Comparison of ENCODE assay signal across 28 mouse cellular contexts in the genomic region with DNA sequence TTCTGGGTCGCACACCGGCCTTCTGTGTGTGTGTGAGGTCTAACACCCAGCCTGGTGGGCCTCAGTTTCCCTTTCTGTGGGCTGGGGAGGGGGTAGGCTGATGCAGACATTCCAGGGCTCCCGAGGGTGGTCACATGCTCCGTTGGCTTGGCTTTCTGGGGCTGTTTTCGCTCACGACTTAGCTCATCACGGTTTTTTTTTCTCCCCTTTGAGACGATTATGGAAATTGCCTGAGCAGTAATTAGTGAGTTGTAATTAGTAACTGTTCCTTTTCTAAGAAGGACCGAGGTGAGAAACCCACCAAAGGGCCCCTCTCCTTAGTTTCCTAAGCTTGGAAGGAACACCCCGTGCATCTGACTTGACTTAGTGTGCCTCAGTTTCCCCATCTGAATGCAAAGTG. TPM values are rescaled to one million over a fixed set of nuclear protein-coding genes. Genes with fewer than 3 reads are reported as not detected.
DNase-seq lines count a peak whose midpoint lies in the region; ATAC-seq and TF ChIP-seq lines count a peak whose summit lies in the region.
"Had no signal": no experiment of that assay in that cellular context is flagged by ENCODE, and none has a peak within 500 bp of the region (broad histone marks: within the 10 kb centered on the region; RNA-seq: fewer than 3 reads in every experiment).

No protein-coding gene starts in this region.

- no peaks in the 10 kb centered on the region for H3K9me3 ChIP-seq in intestine, embryonic 15.5 days
- no peaks in the 10 kb centered on the region for H3K9me3 ChIP-seq in intestine, embryonic 16.5 days (ENCODE audit: control insufficient read depth, low read length)
- H3K9me3 ChIP-seq in embryonic facial prominence, embryonic 14.5 days (ENCODE audit: control insufficient read depth, low read length) = 0 out of 2 replicates have a peak, but pooled peaks cover 6% of the 10 kb centered on the region
- peaks cover under 1% of the 10 kb centered on the region; the same call in 1 of the 2 replicates for H3K9me3 ChIP-seq in limb, embryonic 14.5 days (ENCODE audit: control insufficient read depth, low read length)
- H3K9me3 ChIP-seq: hindbrain, embryonic 12.5 days; liver, embryonic 15.5 days; lung, embryonic 15.5 days had no signal

- no peaks in the 10 kb centered on the region for H3K36me3 ChIP-seq in intestine, embryonic 15.5 days
- no peaks in the 10 kb centered on the region for H3K36me3 ChIP-seq in intestine, embryonic 16.5 days (ENCODE audit: control insufficient read depth, insufficient read depth, low read length)
- H3K36me3 ChIP-seq in embryonic facial prominence, embryonic 14.5 days (ENCODE audit: control insufficient read depth, insufficient read depth, low read length) = no peaks in the 10 kb centered on the region
- H3K36me3 ChIP-seq in limb, embryonic 14.5 days (ENCODE audit: control insufficient read depth, insufficient read depth, low read length) = no peaks in the 10 kb centered on the region
- H3K36me3 ChIP-seq: embryonic facial prominence, embryonic 15.5 days; heart, embryonic 13.5 days; hindbrain, embryonic 12.5 days; liver, embryonic 15.5 days; lung, embryonic 15.5 days; midbrain, embryonic 13.5 days had no signal

- H3K9ac ChIP-seq in intestine, embryonic 15.5 days = no peak overlapping the region
- no peak overlapping the region for H3K9ac ChIP-seq in intestine, embryonic 16.5 days (ENCODE audit: low read depth, low read length)
- H3K9ac ChIP-seq in embryonic facial prominence, embryonic 14.5 days (ENCODE audit: low read depth, low read length) = 0 out of 2 replicates have a peak overlapping the region, but pooled peaks have one; percentile 38
- peak overlapping the region; percentile 44 for H3K9ac ChIP-seq in limb, embryonic 14.5 days (ENCODE audit: low read depth, low read length, severe bottlenecking)
- H3K9ac ChIP-seq: embryonic facial prominence, embryonic 15.5 days; heart, embryonic 13.5 days; hindbrain, embryonic 12.5 days; liver, embryonic 15.5 days; lung, embryonic 15.5 days; midbrain, embryonic 13.5 days had no signal

- no peak for TF ChIP-seq POLR2A in limb, embryonic 14.5 days (IDR thresholded peaks at IDR 0.05; ENCODE audit: borderline replicate concordance, extremely low read depth, insufficient read depth, insufficient read length)

- no peak for ATAC-seq in intestine, embryonic 15.5 days
- no peak for ATAC-seq in intestine, embryonic 16.5 days
- peak; percentile 35; the same call in 1 of the 2 replicates for ATAC-seq in embryonic facial prominence, embryonic 14.5 days (ENCODE audit: low read depth)
- ATAC-seq in limb, embryonic 14.5 days (ENCODE audit: low FRiP score, low read depth) = no peak
- ATAC-seq: CD4-positive, CD25-positive, alpha-beta regulatory T cell, adult 4 months; forebrain, embryonic 16.5 days; midbrain, embryonic 13.5 days had no signal

- H3K27ac ChIP-seq in intestine, embryonic 15.5 days = no peak overlapping the region
- H3K27ac ChIP-seq in intestine, embryonic 16.5 days (ENCODE audit: low read length) = no peak overlapping the region
- H3K27ac ChIP-seq in embryonic facial prominence, embryonic 14.5 days (replicated peaks; ENCODE audit: low read depth, low read length) = peak overlapping the region; percentile 35; the same call in 1 of the 2 replicates
- 0 out of 2 replicates have a peak overlapping the region, but pooled peaks have one; percentile 33 for H3K27ac ChIP-seq in limb, embryonic 14.5 days (replicated peaks; ENCODE audit: low read depth, low read length)
- H3K27ac ChIP-seq: embryonic facial prominence, embryonic 15.5 days; heart, adult 2 months; heart, embryonic 13.5 days; hindbrain, embryonic 12.5 days; liver, embryonic 15.5 days; lung, embryonic 15.5 days; macrophage; midbrain, embryonic 13.5 days had no signal

- no peak for DNase-seq in embryonic facial prominence, embryonic 14.5 days (ENCODE audit: low spot score)
- no peak for DNase-seq in limb, embryonic 14.5 days (ENCODE audit: low spot score)
- DNase-seq in T-cell, adult 2 months (ENCODE audit: low spot score) = no peak
- no peak for DNase-seq in urinary bladder, postnatal 14 days (ENCODE audit: low spot score)
- no peak for DNase-seq in lung, postnatal 10 days
- DNase-seq: adrenal gland, postnatal 36 days; cerebellum, adult 8-10 months; cerebellum, postnatal 25 days; heart, adult 2 months; heart, postnatal 10 days; kidney, adult 11 months; kidney, postnatal 14 days; thymus, adult 18-20 months; thymus, postnatal 25 days had no signal

- H3K4me1 ChIP-seq in intestine, embryonic 15.5 days (replicated peaks) = peaks cover 9% of the 10 kb centered on the region
- H3K4me1 ChIP-seq in intestine, embryonic 16.5 days (ENCODE audit: control insufficient read depth, insufficient read depth, low read length) = no peaks in the 10 kb centered on the region
- peaks cover 4% of the 10 kb centered on the region; the same call in 1 of the 2 replicates for H3K4me1 ChIP-seq in embryonic facial prominence, embryonic 14.5 days (ENCODE audit: control insufficient read depth, insufficient read depth, low read length)
- peaks cover 12% of the 10 kb centered on the region for H3K4me1 ChIP-seq in limb, embryonic 14.5 days (ENCODE audit: control insufficient read depth, insufficient read depth, low read length)
- H3K4me1 ChIP-seq: heart, embryonic 13.5 days; liver, embryonic 15.5 days; lung, embryonic 15.5 days; midbrain, embryonic 13.5 days had no signal

- peak overlapping the region; percentile 31; the same call in 1 of the 2 replicates for H3K4me2 ChIP-seq in intestine, embryonic 15.5 days (replicated peaks)
- no peak overlapping the region for H3K4me2 ChIP-seq in intestine, embryonic 16.5 days (ENCODE audit: low read depth, low read length)
- peak overlapping the region; percentile 30 for H3K4me2 ChIP-seq in embryonic facial prominence, embryonic 14.5 days (ENCODE audit: low read depth, low read length)
- peak overlapping the region; percentile 23; the same call in 1 of the 2 replicates for H3K4me2 ChIP-seq in limb, embryonic 14.5 days (replicated peaks; ENCODE audit: low read depth, low read length, severe bottlenecking)
- H3K4me2 ChIP-seq: embryonic facial prominence, embryonic 15.5 days; heart, embryonic 13.5 days; hindbrain, embryonic 12.5 days; liver, embryonic 15.5 days; lung, embryonic 15.5 days; midbrain, embryonic 13.5 days had no signal

- H3K4me3 ChIP-seq in intestine, embryonic 15.5 days (replicated peaks) = no peak overlapping the region
- no peak overlapping the region for H3K4me3 ChIP-seq in intestine, embryonic 16.5 days (ENCODE audit: low read length)
- no peak overlapping the region for H3K4me3 ChIP-seq in embryonic facial prominence, embryonic 14.5 days (ENCODE audit: low read depth, low read length)
- H3K4me3 ChIP-seq in limb, embryonic 14.5 days (replicated peaks; ENCODE audit: low read length) = no peak overlapping the region
- H3K4me3 ChIP-seq: embryonic facial prominence, embryonic 15.5 days; heart, adult 2 months; heart, embryonic 13.5 days; hindbrain, embryonic 12.5 days; liver, embryonic 15.5 days; lung, embryonic 15.5 days; midbrain, embryonic 13.5 days had no signal

- H3K27me3 ChIP-seq in intestine, embryonic 15.5 days (replicated peaks) = no peaks in the 10 kb centered on the region
- H3K27me3 ChIP-seq in intestine, embryonic 16.5 days (replicated peaks; ENCODE audit: control insufficient read depth, insufficient read depth, low read length) = no peaks in the 10 kb centered on the region
- no peaks in the 10 kb centered on the region for H3K27me3 ChIP-seq in embryonic facial prominence, embryonic 14.5 days (replicated peaks; ENCODE audit: control insufficient read depth, insufficient read depth, low read length)
- H3K27me3 ChIP-seq in limb, embryonic 14.5 days (ENCODE audit: control insufficient read depth, insufficient read depth, low read length) = no peaks in the 10 kb centered on the region
- H3K27me3 ChIP-seq: embryonic facial prominence, embryonic 15.5 days; hindbrain, embryonic 12.5 days; liver, embryonic 15.5 days; midbrain, embryonic 13.5 days had no signal

- WGBS in intestine, embryonic 15.5 days = 66% methylated on average over 10 of the region's 10 CpGs
- 64% methylated on average over 10 of the region's 10 CpGs for WGBS in intestine, embryonic 16.5 days
- WGBS in embryonic facial prominence, embryonic 14.5 days = 38% methylated on average over 10 of the region's 10 CpGs
- WGBS in limb, embryonic 14.5 days = 59% methylated on average over 10 of the region's 10 CpGs

RNA-seq across cellular contexts. Expression of a gene that starts 54.7 kb away (rescaled TPM):
- 1.3 and 1.4 TPM in 2 replicates for polyA plus RNA-seq in intestine, embryonic 15.5 days (2015; fragmentation: Nextera tagmentation; extraction: Ambion mirVana)
- polyA plus RNA-seq in intestine, embryonic 16.5 days (2015; fragmentation: Nextera tagmentation; extraction: Ambion mirVana) = 0.10 and 0.18 TPM in 2 replicates
- 30.9 and 34.4 TPM in 2 replicates for polyA plus RNA-seq in embryonic facial prominence, embryonic 14.5 days (2014; fragmentation: Nextera tagmentation; extraction: Ambion mirVana)
- 10.0 and 11.3 TPM in 2 replicates for polyA plus RNA-seq in limb, embryonic 14.5 days (2012; rRNA removed)
- polyA plus RNA-seq in limb, embryonic 14.5 days (2014; fragmentation: Nextera tagmentation; extraction: Ambion mirVana) = 5.4 and 8.7 TPM in 2 replicates
- polyA plus RNA-seq: CD4-positive, CD25-positive, alpha-beta regulatory T cell, adult 4 months; forebrain, embryonic 16.5 days; kidney, embryonic 14.5 days; liver, adult 2 months; macrophage; neural tube, embryonic 14.5 days had no signal

Comparison
In these comparisons a context has a peak if more than half of its experiments do, and no peak if none do; other contexts are left out.
1. H3K27ac ChIP-seq: peak in embryonic facial prominence, embryonic 14.5 days (single experiment) and limb, embryonic 14.5 days (single experiment); none in intestine, embryonic 15.5 days (single experiment) and intestine, embryonic 16.5 days (single experiment).
2. H3K9ac ChIP-seq: peak in embryonic facial prominence, embryonic 14.5 days (single experiment) and limb, embryonic 14.5 days (single experiment); none in intestine, embryonic 15.5 days (single experiment) and intestine, embryonic 16.5 days (single experiment).